Mouse (Mus musculus): ENCODE measurements around the gene Grik3. TPM values are rescaled to one million over a fixed set of nuclear protein-coding genes. Genes with fewer than 3 reads are reported as not detected.

Grik3 gene
- total and polyA plus RNA-seq, 3 experiments: not detected

DNA sequence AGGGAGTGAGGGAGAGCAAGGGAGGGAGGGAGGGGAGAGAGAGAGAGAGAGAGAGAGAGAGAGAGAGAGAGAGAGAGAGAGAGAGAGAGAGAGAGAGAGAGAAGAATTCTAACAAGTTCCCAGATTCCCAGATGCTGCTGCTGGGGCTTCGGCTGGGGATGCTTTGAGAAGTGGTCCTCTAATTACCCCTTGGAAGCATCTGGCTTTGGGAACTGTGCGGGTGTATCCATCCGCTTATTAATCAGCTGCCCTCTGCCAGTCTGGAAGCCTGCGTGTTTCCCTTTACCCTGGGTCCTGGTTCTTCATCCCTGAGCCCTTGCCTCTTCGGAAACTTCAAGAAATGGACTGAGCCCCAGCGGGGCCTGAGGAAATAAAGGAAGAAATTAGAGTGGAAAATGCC, 204.9 kb downstream of the Grik3 start:
- Histone ChIP-seq H3K27ac (ENCODE audit: insufficient read depth, low read depth) (no peak overlapping the region), H3K9me3 (replicated peaks; ENCODE audit: low read length) (no peaks in the 10 kb centered on the region), H3K4me1 (ENCODE audit: control insufficient read depth in 1 of 2, insufficient read depth in 2 of 2) (no peaks in the 10 kb centered on the region), H3K36me3 (replicated peaks in 1 of 2; ENCODE audit: control insufficient read depth in 1 of 2, insufficient read depth in 1 of 2, low read length in 1 of 2) (no peaks in the 10 kb centered on the region), H3K79me2 (replicated peaks; ENCODE audit: control insufficient read depth, extremely low read depth, insufficient read depth, poor library complexity, severe bottlenecking) (no peaks in the 10 kb centered on the region), H3K27me3 (replicated peaks) (peaks cover 90% of the 10 kb centered on the region), H3K9ac (ENCODE audit: insufficient read depth, low read depth) (no peak overlapping the region), H3K4me2 (ENCODE audit: insufficient read depth, low read depth, poor library complexity, severe bottlenecking) (no peak overlapping the region), H3K4me3 (replicated peaks in 1 of 3; ENCODE audit: low read depth in 2 of 3, low read length in 2 of 3, poor library complexity in 1 of 3) (no peak overlapping the region)
- dilution Hi-C loops (cut with MboI; ENCODE audit: extremely low pct_ligation_motif_present, extremely low pct_unique_long_range_greater_than_20kb, low sequenced_read_pairs) (no loop called here), in situ Hi-C loops (cut with MboI; ENCODE audit: low pct_ligation_motif_present, low pct_unique_long_range_greater_than_20kb, low sequenced_read_pairs) (no loop called here)
- DNase-seq (ENCODE audit: extremely low read depth): no peak
- TF ChIP-seq MEF2A (IDR thresholded peaks at IDR 0.05; ENCODE audit: borderline replicate concordance, low read depth, low read length) (no peak), MAZ (IDR thresholded peaks at IDR 0.05; ENCODE audit: low read depth, low read length) (no peak), EP300 (IDR thresholded peaks at IDR 0.05; ENCODE audit: low read length) (no peak), USF1 (IDR thresholded peaks at IDR 0.05; ENCODE audit: low read depth, low read length) (no peak), ZNF384 (IDR thresholded peaks at IDR 0.05; ENCODE audit: low read depth, low read length) (no peak), MXI1 (IDR thresholded peaks at IDR 0.05; ENCODE audit: low read depth, low read length) (no peak), ZC3H11A (IDR thresholded peaks at IDR 0.05; ENCODE audit: low read depth, low read length) (no peak), HCFC1 (IDR thresholded peaks at IDR 0.05; ENCODE audit: low read depth, low read length) (no peak), RCOR1 (conservative IDR thresholded peaks at IDR 0.05; ENCODE audit: low read depth, low read length) (no peak), RAD21 (IDR thresholded peaks at IDR 0.05; ENCODE audit: low read depth, low read length) (no peak), SIN3A (IDR thresholded peaks at IDR 0.05; ENCODE audit: low read length) (no peak), ZKSCAN1 (IDR thresholded peaks at IDR 0.05; ENCODE audit: borderline replicate concordance, low read depth, low read length) (no peak), BHLHE40 (IDR thresholded peaks at IDR 0.05; ENCODE audit: low read depth, low read length) (no peak), MYC (IDR thresholded peaks at IDR 0.05; ENCODE audit: low read depth, low read length) (no peak), ETS1 (conservative IDR thresholded peaks at IDR 0.05; ENCODE audit: low read depth, low read length) (no peak), MAFK (IDR thresholded peaks at IDR 0.05; ENCODE audit: insufficient replicate concordance, low read length) (no peak), USF2 (conservative IDR thresholded peaks at IDR 0.05; ENCODE audit: low read depth, low read length) (no peak)

DNA sequence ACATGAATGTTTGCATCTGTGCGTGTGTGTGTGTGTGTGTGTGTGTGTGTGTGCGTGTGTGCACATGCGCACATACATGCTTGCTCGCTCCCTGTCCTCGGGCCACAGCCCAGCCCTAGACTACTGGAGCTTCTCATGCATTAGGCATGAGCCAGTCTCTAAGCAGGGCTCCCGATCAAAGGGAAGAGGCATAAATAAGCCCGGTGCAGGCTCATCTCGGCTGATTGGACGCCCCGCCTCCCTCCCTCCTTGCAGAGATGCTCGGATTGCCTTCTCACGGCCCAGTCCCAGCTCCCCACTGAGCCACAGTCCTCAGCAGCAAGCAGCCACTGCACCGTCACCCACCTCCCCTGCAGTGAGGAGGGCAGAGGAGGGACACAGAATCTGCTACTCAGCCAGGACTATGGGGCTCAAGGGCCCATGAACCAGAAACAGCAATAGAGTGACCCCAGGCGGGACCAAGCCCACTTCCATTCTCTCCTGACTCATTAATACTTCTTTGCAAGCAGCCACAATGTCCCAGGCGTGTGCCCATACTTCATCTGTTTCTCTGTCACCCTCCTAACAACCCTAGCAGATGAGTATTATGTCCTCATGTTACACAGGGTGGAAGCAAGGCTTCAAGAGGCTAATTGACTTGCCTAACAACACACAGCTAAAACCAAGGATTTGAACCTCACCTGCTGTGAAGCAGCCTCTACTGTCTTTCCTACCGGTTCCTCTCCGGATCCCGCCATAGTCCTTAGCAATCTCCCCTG, 205.9 kb downstream of the Grik3 start:
- H3K36me3 ChIP-seq (replicated peaks in 1 of 2; ENCODE audit: control insufficient read depth in 1 of 2, insufficient read depth in 1 of 2, low read length in 1 of 2): no peaks in the 10 kb centered on the region
- H3K4me3 ChIP-seq (replicated peaks in 1 of 3; ENCODE audit: low read depth in 2 of 3, low read length in 2 of 3, poor library complexity in 1 of 3): no peak overlapping the region
- no peaks in the 10 kb centered on the region for H3K79me2 ChIP-seq (replicated peaks; ENCODE audit: control insufficient read depth, extremely low read depth, insufficient read depth, poor library complexity, severe bottlenecking)
- H3K4me1 ChIP-seq (ENCODE audit: control insufficient read depth in 1 of 2, insufficient read depth in 2 of 2): no peaks in the 10 kb centered on the region
- no peaks in the 10 kb centered on the region for H3K9me3 ChIP-seq (replicated peaks; ENCODE audit: low read length)
- H3K27ac ChIP-seq (ENCODE audit: insufficient read depth, low read depth): no peak overlapping the region
- dilution Hi-C loops (cut with MboI; ENCODE audit: extremely low pct_ligation_motif_present, extremely low pct_unique_long_range_greater_than_20kb, low sequenced_read_pairs) (no loop called here), in situ Hi-C loops (cut with MboI; ENCODE audit: low pct_ligation_motif_present, low pct_unique_long_range_greater_than_20kb, low sequenced_read_pairs) (no loop called here)
- H3K9ac ChIP-seq (ENCODE audit: insufficient read depth, low read depth): no peak overlapping the region
- no peak for DNase-seq (ENCODE audit: extremely low read depth)
- no peak for TF ChIP-seq USF2 (conservative IDR thresholded peaks at IDR 0.05; ENCODE audit: low read depth, low read length)
- TF ChIP-seq PAX5 (IDR thresholded peaks at IDR 0.05; ENCODE audit: low read length): no peak
- TF ChIP-seq MYC (IDR thresholded peaks at IDR 0.05; ENCODE audit: low read depth, low read length): no peak
- no peak for TF ChIP-seq MXI1 (IDR thresholded peaks at IDR 0.05; ENCODE audit: low read depth, low read length)
- H3K4me2 ChIP-seq (ENCODE audit: insufficient read depth, low read depth, poor library complexity, severe bottlenecking): no peak overlapping the region
- peaks cover 90% of the 10 kb centered on the region for H3K27me3 ChIP-seq (replicated peaks)

Measured in CH12.LX (cell line).